Mouse (Mus musculus) bone marrow macrophage, adult 2 months (primary cell): ENCODE measurements around the gene AU021092. TPM values are rescaled to one million over a fixed set of nuclear protein-coding genes. Genes with fewer than 3 reads are reported as not detected.
"Not testable (repeated sequence)": the region's sequence is repeated elsewhere in the genome, so short reads cannot be mapped to it uniquely, and the experiment has no call there.

ENCODE experiments used
- H3K27ac ChIP-seq: 2 replicates; pipeline ENCODE4 v1.5.1; 2012; ENCODE audit warnings: low read depth, low read length; ENCODE audit not compliant: insufficient read depth
- H3K4me1 ChIP-seq: 2 replicates; pipeline ENCODE4 v1.6.1; 2012; ENCODE audit warnings: low read length; ENCODE audit not compliant: control insufficient read depth, insufficient read depth
- H3K4me3 ChIP-seq: 2 replicates; pipeline ENCODE4 v1.5.1; 2012; ENCODE audit warnings: mild to moderate bottlenecking, low read length, moderate library complexity; ENCODE audit not compliant: insufficient read depth
- CTCF ChIP-seq: IDR thresholded peaks from 2 replicates; pipeline ENCODE4 v1.5.1; 2012; ENCODE audit warnings: low read depth, mild to moderate bottlenecking, low read length, moderate library complexity
- POLR2A ChIP-seq: IDR thresholded peaks from 2 replicates; pipeline ENCODE4 v1.6.1; 2012; ENCODE audit warnings: mild to moderate bottlenecking, low read depth, low read length, borderline replicate concordance
- polyA plus RNA-seq: library from polyadenylated mRNA; stranded (reverse); fragments of >200 nt; gene quantifications from 2 replicates; pipeline ENCODE4 v1.2.4, GENCODE M21; 2012; ENCODE audit not compliant: missing spikeins, insufficient read depth, insufficient read length

Gene AU021092
- polyA plus RNA-seq, 1 experiment: not detected

DNA sequence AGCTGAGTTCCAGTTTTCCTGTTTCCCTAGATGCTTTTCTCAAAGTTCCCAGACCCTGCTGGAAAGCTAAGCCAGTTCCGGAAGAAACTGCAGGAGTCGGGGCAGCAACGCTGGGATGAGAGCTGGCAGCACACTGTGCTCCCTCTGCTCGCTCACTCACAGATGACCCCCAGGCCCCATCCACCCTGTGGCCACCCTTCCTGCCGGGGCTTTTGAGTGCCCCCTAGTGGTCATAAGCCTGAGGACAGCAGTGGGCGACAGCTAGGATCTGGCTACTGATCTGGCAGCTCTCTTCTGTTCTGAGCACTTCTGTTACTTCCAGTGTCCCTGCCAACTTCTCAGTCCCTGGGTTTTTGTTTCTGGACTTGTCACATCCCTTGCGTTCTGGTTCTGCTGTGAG, 22.3 kb upstream of the AU021092 start:
- TF ChIP-seq POLR2A (no peak), CTCF (peak; percentile 96)
- Histone ChIP-seq H3K4me1 (no peaks in the 10 kb centered on the region), H3K27ac (no peak overlapping the region), H3K4me3 (no peak overlapping the region)

DNA sequence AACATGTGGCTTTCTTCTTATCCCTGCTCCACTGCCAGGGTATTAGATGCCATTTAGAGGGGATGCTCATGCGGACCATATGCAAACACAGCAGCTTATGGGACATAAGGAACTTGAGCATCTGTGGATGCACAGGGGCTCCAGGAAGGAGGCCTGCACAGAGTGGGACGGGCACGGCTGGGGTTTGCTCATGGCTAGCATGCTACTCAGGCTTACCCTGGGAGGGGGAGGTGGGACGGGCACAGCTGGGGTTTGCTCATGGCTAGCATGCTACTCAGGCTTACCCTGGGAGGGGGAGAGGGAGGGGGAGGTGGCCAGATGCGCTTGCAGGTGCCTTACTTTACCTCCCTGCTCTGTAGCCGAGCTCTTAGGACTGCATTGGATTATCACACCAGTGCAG, 20.8 kb upstream of the AU021092 start:
- Histone ChIP-seq H3K4me3 (no peak overlapping the region), H3K27ac (no peak overlapping the region), H3K4me1 (no peaks in the 10 kb centered on the region)
- TF ChIP-seq CTCF (no peak), POLR2A (no peak)

DNA sequence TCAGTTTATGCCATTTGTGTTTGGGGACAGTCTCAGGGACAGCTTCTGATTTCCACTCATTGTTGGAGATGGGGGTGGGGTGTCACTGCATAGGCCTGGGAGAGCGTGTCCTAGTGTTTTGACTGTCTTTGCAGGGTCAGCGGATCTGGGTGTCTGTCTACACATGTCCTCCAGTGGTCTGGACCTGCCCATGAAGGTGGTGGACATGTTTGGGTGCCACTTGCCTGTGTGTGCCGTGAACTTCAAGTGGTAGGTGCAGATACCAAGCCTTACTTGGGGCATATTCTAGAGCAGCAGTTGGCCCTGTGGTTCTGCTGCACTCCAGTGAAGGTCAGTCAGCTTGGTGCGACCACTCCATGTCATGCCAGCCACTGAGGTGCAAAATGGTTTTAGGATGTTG, 20.3 kb upstream of the AU021092 start:
- H3K4me1 ChIP-seq: no peaks in the 10 kb centered on the region
- TF ChIP-seq POLR2A (no peak), CTCF (no peak)
- H3K4me3 ChIP-seq: no peak overlapping the region
- no peak overlapping the region for H3K27ac ChIP-seq

DNA sequence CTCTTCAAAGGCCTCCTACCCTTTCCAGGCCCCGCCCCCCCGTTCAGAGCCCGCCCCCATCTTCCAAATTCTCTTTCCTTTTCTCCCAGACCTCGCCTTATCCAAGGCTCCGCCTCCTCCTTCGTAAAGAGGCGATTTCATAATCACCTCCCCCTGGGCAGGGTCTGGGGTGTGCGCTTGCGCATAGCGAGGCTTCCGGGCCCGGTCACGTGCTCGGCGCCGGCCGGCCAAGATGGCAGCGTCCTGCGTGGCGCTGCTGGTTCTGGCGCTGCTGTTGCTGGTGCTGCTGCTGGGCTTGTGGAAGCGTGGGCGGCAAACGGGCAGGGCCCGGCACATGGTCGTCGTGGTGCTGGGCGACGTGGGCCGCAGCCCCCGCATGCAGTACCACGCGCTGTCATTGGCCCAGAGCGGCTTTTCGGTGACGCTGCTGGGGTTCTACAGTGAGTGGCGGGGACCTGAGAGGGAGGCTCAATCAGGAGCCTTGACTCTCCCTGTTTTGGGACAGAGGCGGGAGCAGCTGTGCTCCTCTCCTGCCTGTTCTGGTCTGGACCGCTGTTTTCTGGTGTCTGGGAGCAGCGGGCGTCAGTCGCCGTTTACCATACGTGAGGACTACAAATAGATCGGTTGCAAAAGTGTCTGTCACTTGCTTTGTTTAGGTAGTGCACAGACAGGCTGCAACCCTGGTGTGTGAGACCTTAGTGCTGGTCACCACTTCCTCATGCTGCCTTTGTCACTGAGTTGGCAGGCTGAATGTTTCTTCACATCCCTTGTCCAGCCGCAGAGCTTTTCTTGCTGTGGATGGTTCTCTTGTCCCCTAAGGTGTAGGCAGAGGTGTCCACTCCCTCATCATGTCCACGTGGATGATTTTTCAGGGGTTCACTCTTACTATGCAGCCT, 11.6 kb upstream of the AU021092 start, which contains the start of gene Alg1:
Gene Alg1, plus strand, starts transcription at position 204 of the 896 bp plus-strand sequence.
- no peak for TF ChIP-seq CTCF
- peak; percentile 96 for TF ChIP-seq POLR2A
- peaks cover 9% of the 10 kb centered on the region; the same call in 1 of the 2 replicates for H3K4me1 ChIP-seq
- peak within 1 kb of the TSS; percentile 81 for H3K4me3 ChIP-seq
- peak within 1 kb of the TSS; percentile 64 for H3K27ac ChIP-seq

DNA sequence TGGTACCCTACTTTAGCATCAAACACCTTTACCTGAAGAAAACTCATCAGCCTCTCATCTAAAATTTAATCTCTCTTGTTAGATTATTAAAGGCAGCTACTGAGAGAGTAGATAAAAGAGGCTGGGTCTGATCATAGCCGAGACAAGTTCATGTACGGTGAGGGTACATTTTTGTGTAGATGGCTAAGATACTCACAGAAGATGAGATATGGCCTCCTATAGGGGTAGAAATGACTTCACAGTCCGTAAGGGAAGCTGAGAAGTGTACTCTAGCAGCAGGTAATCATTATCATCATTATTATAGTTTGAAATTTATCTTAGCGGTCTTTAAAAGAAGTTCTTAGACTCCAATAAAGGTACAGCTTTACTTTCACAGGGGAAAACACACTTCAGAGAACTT, 10.9 kb upstream of the AU021092 start:
- TF ChIP-seq CTCF (no peak), POLR2A (no peak)
- Histone ChIP-seq H3K27ac (no peak overlapping the region), H3K4me3 (no peak overlapping the region), H3K4me1 (peaks cover 9% of the 10 kb centered on the region; the same call in 1 of the 2 replicates)

DNA sequence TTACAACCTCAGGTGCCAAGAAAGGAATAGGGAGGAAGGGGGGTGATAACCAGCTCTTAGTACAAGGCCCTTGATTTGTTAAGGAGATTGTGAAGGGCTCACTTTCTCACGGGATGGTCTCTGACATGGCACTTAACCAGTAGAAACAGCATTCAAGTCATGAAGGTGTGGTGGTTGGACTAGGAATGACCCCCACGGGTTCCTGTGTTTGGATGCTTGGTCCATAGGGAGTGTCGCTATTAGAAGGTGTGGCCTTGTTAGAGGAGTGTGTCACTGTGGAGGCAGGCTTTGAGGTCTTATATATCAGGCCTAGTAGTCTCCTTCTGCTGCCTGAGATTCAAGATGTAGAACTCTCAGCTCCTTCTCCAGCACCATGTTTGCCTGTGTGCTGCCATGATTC, 6.0 kb upstream of the AU021092 start:
- not testable (repeated sequence) for H3K27ac ChIP-seq, H3K4me1 ChIP-seq

DNA sequence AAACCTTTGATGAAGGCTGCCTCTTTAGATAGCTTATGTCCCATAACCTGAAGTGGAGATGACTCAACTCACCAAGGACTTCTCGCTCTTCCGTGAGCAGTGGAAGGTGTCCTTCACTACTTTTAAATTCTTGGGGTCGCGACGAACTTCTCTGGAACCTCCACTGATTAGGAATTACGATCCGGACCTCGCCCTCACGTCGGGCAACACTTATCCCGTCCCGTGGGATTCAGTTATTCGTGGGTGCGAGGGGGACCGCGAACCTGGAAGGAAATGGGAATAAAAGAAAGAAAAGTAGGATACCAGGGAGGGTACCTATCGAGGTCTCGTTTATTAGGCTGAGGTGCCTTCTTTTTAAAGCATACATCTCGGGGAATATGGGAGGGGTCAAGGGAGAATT, 5.4 kb upstream of the AU021092 start:
- not testable (repeated sequence) for H3K27ac ChIP-seq, H3K4me3 ChIP-seq, H3K4me1 ChIP-seq

More for the DNA sequence above, 6.0 kb upstream of the AU021092 start:
- not testable (repeated sequence) for H3K4me3 ChIP-seq

DNA sequence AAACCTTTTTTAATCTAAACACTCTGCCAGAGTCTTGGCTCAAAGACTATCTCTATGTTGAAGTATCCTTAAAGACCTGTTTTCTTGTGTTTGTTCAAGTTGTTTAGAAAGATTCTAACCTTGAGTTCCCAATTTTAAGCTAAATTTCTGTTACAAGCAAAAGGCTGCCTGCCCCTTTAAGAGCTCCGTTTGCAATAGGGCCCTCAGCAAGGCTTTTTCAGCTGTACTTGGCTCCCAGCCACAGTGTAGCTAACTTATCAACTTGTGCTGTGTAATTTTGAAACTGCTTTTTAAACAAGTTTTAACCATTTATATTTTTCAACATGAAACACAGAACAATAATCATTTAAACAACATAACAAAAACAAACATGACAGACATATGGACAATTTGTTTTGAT, 4.4 kb upstream of the AU021092 start:
- not testable (repeated sequence) for H3K4me3 ChIP-seq, H3K4me1 ChIP-seq, H3K27ac ChIP-seq

DNA sequence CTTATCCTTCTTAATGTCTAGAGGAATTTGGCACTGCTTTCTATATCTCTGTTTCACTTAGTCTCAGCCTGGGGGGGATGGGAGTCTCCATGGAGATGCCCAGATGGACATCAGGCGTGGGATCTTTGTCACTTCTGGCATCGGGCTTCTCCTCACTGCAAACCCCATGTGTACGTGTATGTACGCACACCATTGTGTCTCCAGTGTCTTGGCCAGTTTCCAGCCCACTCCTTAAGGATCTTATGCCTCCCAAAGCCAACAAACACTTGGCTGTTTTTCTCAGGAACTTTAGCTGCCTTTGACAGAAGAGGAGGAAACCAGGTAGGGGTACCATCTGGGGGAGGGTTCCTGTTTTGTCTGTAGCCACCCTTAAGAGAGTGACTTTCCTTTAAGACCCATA, 696 bp downstream of the AU021092 start:
- no peak overlapping the region for H3K27ac ChIP-seq
- no peak for TF ChIP-seq POLR2A
- no peak for TF ChIP-seq CTCF
- no peak overlapping the region for H3K4me3 ChIP-seq
- H3K4me1 ChIP-seq: no peaks in the 10 kb centered on the region

DNA sequence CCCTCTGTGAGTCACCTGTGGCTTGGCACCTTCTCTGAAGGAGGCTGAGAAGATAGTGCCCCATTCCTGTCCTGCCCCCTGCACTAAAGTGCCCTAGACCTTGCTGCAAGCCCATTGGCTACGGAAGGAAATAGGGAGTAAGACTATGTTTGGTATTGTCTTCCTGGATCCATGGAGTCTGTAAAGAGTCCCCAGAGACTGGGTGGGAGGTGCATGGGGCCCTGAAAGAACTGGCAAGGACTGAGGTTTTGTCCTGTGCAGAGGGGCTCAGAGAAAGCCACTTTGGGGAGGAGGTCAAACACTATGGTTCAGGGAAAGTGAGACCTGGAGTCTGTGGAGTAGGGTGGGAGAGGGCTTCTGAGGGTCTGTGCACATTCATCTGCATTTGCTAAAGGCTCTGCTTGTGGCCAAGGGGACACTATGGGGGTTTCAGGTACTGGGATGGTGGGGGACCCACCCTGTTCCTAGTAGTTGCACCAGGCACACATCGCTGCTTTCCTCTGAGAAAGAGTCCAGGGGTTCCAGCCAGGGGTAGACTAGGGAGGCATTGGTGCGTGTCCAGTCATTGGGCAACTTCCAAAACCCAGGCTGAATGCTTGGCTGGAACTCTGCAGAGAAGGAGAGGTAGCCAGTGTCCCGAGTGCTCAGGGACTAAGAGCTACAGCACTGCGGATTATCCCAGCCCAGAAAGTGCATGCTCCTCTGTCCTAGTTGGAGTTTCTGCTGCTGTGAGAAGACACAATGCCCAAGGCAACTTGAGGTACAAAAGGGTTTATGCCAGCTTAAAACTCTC, 4.6 kb downstream of the AU021092 start:
- no peak overlapping the region for H3K27ac ChIP-seq
- no peak for TF ChIP-seq POLR2A
- no peak for TF ChIP-seq CTCF
- H3K4me1 ChIP-seq: no peaks in the 10 kb centered on the region
- no peak overlapping the region for H3K4me3 ChIP-seq

DNA sequence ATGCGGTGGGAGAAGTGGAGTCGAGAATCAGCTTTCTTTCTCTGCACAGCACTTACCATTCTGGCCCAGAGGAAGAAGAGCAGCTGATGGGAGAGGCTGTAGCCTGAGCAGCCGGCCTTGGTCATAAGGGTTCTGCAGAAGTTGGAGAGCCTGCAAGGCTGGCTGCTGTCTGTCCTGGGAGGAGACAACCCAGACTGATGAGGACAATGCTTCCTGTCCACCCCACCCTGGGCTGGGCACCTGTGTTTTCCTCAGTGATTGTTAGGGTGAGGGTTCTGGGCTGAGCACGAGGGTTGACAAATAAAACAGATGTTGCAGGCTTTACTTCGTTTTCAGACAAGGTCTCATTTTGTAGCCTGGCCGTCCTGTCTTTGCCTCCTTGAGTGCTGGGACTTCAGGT, 5.4 kb downstream of the AU021092 start:
- Histone ChIP-seq H3K4me3 (no peak overlapping the region), H3K27ac (no peak overlapping the region), H3K4me1 (no peaks in the 10 kb centered on the region)
- TF ChIP-seq POLR2A: no peak
- no peak for TF ChIP-seq CTCF
